Mouse (Mus musculus): ENCODE results near the gene Aamp. TPM values are rescaled to one million over a fixed set of nuclear protein-coding genes. Genes with fewer than 3 reads are reported as not detected.

Aamp gene
- polyA plus RNA-seq, 1 experiment, result 123 TPM

- H3K79me3 ChIP-seq (ENCODE audit: low read depth), result peaks cover 8% of the 10 kb centered on the region
- no peaks in the 10 kb centered on the region for H3K27me3 ChIP-seq (ENCODE audit: control insufficient read depth, insufficient read depth, insufficient read length)
- peaks cover 88% of the 10 kb centered on the region for H3K36me3 ChIP-seq (ENCODE audit: control insufficient read depth, insufficient read depth)
- no peak overlapping the region for H3ac ChIP-seq (ENCODE audit: control insufficient read depth, insufficient read length, low read depth)
- H3K79me2 ChIP-seq (ENCODE audit: control insufficient read depth, insufficient read depth), result peaks cover 36% of the 10 kb centered on the region
- no peak overlapping the region for H3K4me3 ChIP-seq (ENCODE audit: insufficient read depth, poor library complexity, severe bottlenecking)
- TF ChIP-seq CEBPB (IDR thresholded peaks at IDR 0.05; ENCODE audit: low read depth) (no peak), MAX (IDR thresholded peaks at IDR 0.05) (no peak), MYOG (IDR thresholded peaks at IDR 0.05; ENCODE audit: control insufficient read depth, extremely low read depth, insufficient read length) (no peak), MYOD1 (IDR thresholded peaks at IDR 0.05; ENCODE audit: control insufficient read depth, insufficient read length, low read depth) (no peak), CTCF (IDR thresholded peaks at IDR 0.05; ENCODE audit: control insufficient read depth, insufficient read depth, insufficient read length) (no peak), USF1 (IDR thresholded peaks at IDR 0.05; ENCODE audit: low read depth) (no peak), FOSL1 (IDR thresholded peaks at IDR 0.05; ENCODE audit: insufficient read depth, low read length, poor library complexity, severe bottlenecking) (no peak)
Measured at GRCm38 (mm10) chr1:74256782-74257181, 27.8 kb downstream of the Aamp start.

- Histone ChIP-seq H3K27me3 (ENCODE audit: control insufficient read depth, insufficient read depth, insufficient read length) (no peaks in the 10 kb centered on the region), H3K79me2 (ENCODE audit: control insufficient read depth, insufficient read depth) (peaks cover 46% of the 10 kb centered on the region), H3K79me3 (ENCODE audit: low read depth) (peaks cover 11% of the 10 kb centered on the region), H3K36me3 (ENCODE audit: control insufficient read depth, insufficient read depth) (peaks cover 91% of the 10 kb centered on the region), H3K4me3 (ENCODE audit: insufficient read depth, poor library complexity, severe bottlenecking) (no peak overlapping the region), H3ac (ENCODE audit: control insufficient read depth, insufficient read length, low read depth) (no peak overlapping the region)
- TF ChIP-seq FOSL1 (IDR thresholded peaks at IDR 0.05; ENCODE audit: insufficient read depth, low read length, poor library complexity, severe bottlenecking), result no peak
- TF ChIP-seq CEBPB (IDR thresholded peaks at IDR 0.05; ENCODE audit: low read depth), result no peak
- no peak for TF ChIP-seq MAX (IDR thresholded peaks at IDR 0.05)
- no peak for TF ChIP-seq MYOG (IDR thresholded peaks at IDR 0.05; ENCODE audit: control insufficient read depth, extremely low read depth, insufficient read length)
- TF ChIP-seq CTCF (IDR thresholded peaks at IDR 0.05; ENCODE audit: control insufficient read depth, insufficient read depth, insufficient read length), result no peak
- no peak for TF ChIP-seq MYOD1 (IDR thresholded peaks at IDR 0.05; ENCODE audit: control insufficient read depth, insufficient read length, low read depth)
- no peak for TF ChIP-seq USF1 (IDR thresholded peaks at IDR 0.05; ENCODE audit: low read depth)
Measured at GRCm38 (mm10) chr1:74255704-74256345, 28.7 kb downstream of the Aamp start.

GRCm38 (mm10) chr1:74250096-74250495 is 34.4 kb downstream of the Aamp start:
- TF ChIP-seq MYOD1 (IDR thresholded peaks at IDR 0.05; ENCODE audit: control insufficient read depth, insufficient read length, low read depth), result no peak
- TF ChIP-seq MAX (IDR thresholded peaks at IDR 0.05), result no peak
- no peak for TF ChIP-seq MYOG (IDR thresholded peaks at IDR 0.05; ENCODE audit: control insufficient read depth, extremely low read depth, insufficient read length)
- no peak for TF ChIP-seq USF1 (IDR thresholded peaks at IDR 0.05; ENCODE audit: low read depth)
- no peak for TF ChIP-seq FOSL1 (IDR thresholded peaks at IDR 0.05; ENCODE audit: insufficient read depth, low read length, poor library complexity, severe bottlenecking)
- no peak for TF ChIP-seq CTCF (IDR thresholded peaks at IDR 0.05; ENCODE audit: control insufficient read depth, insufficient read depth, insufficient read length)
- TF ChIP-seq CEBPB (IDR thresholded peaks at IDR 0.05; ENCODE audit: low read depth), result no peak
- Histone ChIP-seq H3K4me3 (ENCODE audit: insufficient read depth, poor library complexity, severe bottlenecking) (no peak overlapping the region), H3K79me3 (ENCODE audit: low read depth) (peaks cover 37% of the 10 kb centered on the region), H3K36me3 (ENCODE audit: control insufficient read depth, insufficient read depth) (peaks cover 81% of the 10 kb centered on the region), H3ac (ENCODE audit: control insufficient read depth, insufficient read length, low read depth) (no peak overlapping the region), H3K79me2 (ENCODE audit: control insufficient read depth, insufficient read depth) (peaks cover 61% of the 10 kb centered on the region), H3K27me3 (ENCODE audit: control insufficient read depth, insufficient read depth, insufficient read length) (no peaks in the 10 kb centered on the region)

GRCm38 (mm10) chr1:74249331-74249980 is 35.1 kb downstream of the Aamp start:
- Histone ChIP-seq H3K79me2 (ENCODE audit: control insufficient read depth, insufficient read depth) (peaks cover 67% of the 10 kb centered on the region), H3K79me3 (ENCODE audit: low read depth) (peaks cover 41% of the 10 kb centered on the region), H3ac (ENCODE audit: control insufficient read depth, insufficient read length, low read depth) (peak overlapping the region; percentile 40), H3K4me3 (ENCODE audit: insufficient read depth, poor library complexity, severe bottlenecking) (no peak overlapping the region), H3K27me3 (ENCODE audit: control insufficient read depth, insufficient read depth, insufficient read length) (no peaks in the 10 kb centered on the region), H3K36me3 (ENCODE audit: control insufficient read depth, insufficient read depth) (peaks cover 74% of the 10 kb centered on the region)
- no peak for TF ChIP-seq FOSL1 (IDR thresholded peaks at IDR 0.05; ENCODE audit: insufficient read depth, low read length, poor library complexity, severe bottlenecking)
- no peak for TF ChIP-seq MAX (IDR thresholded peaks at IDR 0.05)
- TF ChIP-seq USF1 (IDR thresholded peaks at IDR 0.05; ENCODE audit: low read depth), result no peak

- no peak for TF ChIP-seq USF1 (IDR thresholded peaks at IDR 0.05; ENCODE audit: low read depth)
- peak; percentile 69 for TF ChIP-seq MYOD1 (IDR thresholded peaks at IDR 0.05; ENCODE audit: control insufficient read depth, insufficient read length, low read depth)
- TF ChIP-seq MYOG (IDR thresholded peaks at IDR 0.05; ENCODE audit: control insufficient read depth, extremely low read depth, insufficient read length), result no peak
- no peak for TF ChIP-seq MAX (IDR thresholded peaks at IDR 0.05)
- H3K4me3 ChIP-seq (ENCODE audit: insufficient read depth, poor library complexity, severe bottlenecking), result no peak overlapping the region
Measured at GRCm38 (mm10) chr1:74248799-74249198, 35.7 kb downstream of the Aamp start.

GRCm38 (mm10) chr1:74245525-74245924 is 39.0 kb downstream of the Aamp start:
- Histone ChIP-seq H3K79me2 (ENCODE audit: control insufficient read depth, insufficient read depth) (peaks cover 91% of the 10 kb centered on the region), H3K27me3 (ENCODE audit: control insufficient read depth, insufficient read depth, insufficient read length) (no peaks in the 10 kb centered on the region), H3ac (ENCODE audit: control insufficient read depth, insufficient read length, low read depth) (no peak overlapping the region), H3K4me3 (ENCODE audit: insufficient read depth, poor library complexity, severe bottlenecking) (no peak overlapping the region), H3K79me3 (ENCODE audit: low read depth) (peaks cover 77% of the 10 kb centered on the region), H3K36me3 (ENCODE audit: control insufficient read depth, insufficient read depth) (peaks cover 46% of the 10 kb centered on the region)
- TF ChIP-seq MAX (IDR thresholded peaks at IDR 0.05) (no peak), MYOD1 (IDR thresholded peaks at IDR 0.05; ENCODE audit: control insufficient read depth, insufficient read length, low read depth) (no peak), MYOG (IDR thresholded peaks at IDR 0.05; ENCODE audit: control insufficient read depth, extremely low read depth, insufficient read length) (no peak), CEBPB (IDR thresholded peaks at IDR 0.05; ENCODE audit: low read depth) (no peak), FOSL1 (IDR thresholded peaks at IDR 0.05; ENCODE audit: insufficient read depth, low read length, poor library complexity, severe bottlenecking) (no peak), CTCF (IDR thresholded peaks at IDR 0.05; ENCODE audit: control insufficient read depth, insufficient read depth, insufficient read length) (no peak), USF1 (IDR thresholded peaks at IDR 0.05; ENCODE audit: low read depth) (no peak)

More at GRCm38 (mm10) chr1:74248799-74249198, 35.7 kb downstream of the Aamp start:
- Histone ChIP-seq H3K79me3 (ENCODE audit: low read depth) (peaks cover 48% of the 10 kb centered on the region), H3K79me2 (ENCODE audit: control insufficient read depth, insufficient read depth) (peaks cover 74% of the 10 kb centered on the region), H3K36me3 (ENCODE audit: control insufficient read depth, insufficient read depth) (peaks cover 68% of the 10 kb centered on the region), H3K27me3 (ENCODE audit: control insufficient read depth, insufficient read depth, insufficient read length) (no peaks in the 10 kb centered on the region), H3ac (ENCODE audit: control insufficient read depth, insufficient read length, low read depth) (no peak overlapping the region)

Measured in C2C12 (cell line).